Mouse (Mus musculus) embryonic facial prominence, embryonic 13.5 days (tissue): ENCODE measurements around the gene Hnf1a. TPM values are rescaled to one million over a fixed set of nuclear protein-coding genes. Genes with fewer than 3 reads are reported as not detected.
A peak's percentile ranks its signal among the peaks of the same experiment; 100 is the strongest.
"Not testable (repeated sequence)": the region's sequence is repeated elsewhere in the genome, so short reads cannot be mapped to it uniquely, and the experiment has no call there.

ENCODE experiments used
- ATAC-seq: fragments of 200-750 bp; cut with Nextera tagmentation; 2 replicates; pipeline ENCODE4 v1.8.0; 2017; ENCODE audit warnings: low read depth; ENCODE audit not compliant: insufficient number of reproducible peaks, insufficient read depth, low FRiP score, low TSS enrichment
- H3K27ac ChIP-seq: fragments of 300-500 bp; sonication (generic); 2 replicates; pipeline ENCODE4 v1.5.1; 2015; ENCODE audit warnings: moderate library complexity, mild to moderate bottlenecking, inconsistent platforms
- H3K27me3 ChIP-seq: fragments of 300-500 bp; sonication (generic); 2 replicates; pipeline ENCODE4 v1.6.1; 2015; ENCODE audit warnings: mild to moderate bottlenecking, inconsistent platforms
- H3K36me3 ChIP-seq: fragments of 300-500 bp; sonication (generic); 2 replicates; pipeline ENCODE4 v1.6.1; 2015; ENCODE audit warnings: mild to moderate bottlenecking, inconsistent platforms
- H3K4me1 ChIP-seq: fragments of 300-500 bp; sonication (generic); 2 replicates; pipeline ENCODE4 v1.6.1; 2015; ENCODE audit warnings: inconsistent platforms
- H3K4me2 ChIP-seq: fragments of 300-500 bp; sonication (generic); 2 replicates; pipeline ENCODE4 v1.6.1; 2015; ENCODE audit warnings: moderate library complexity, mild to moderate bottlenecking, inconsistent platforms
- H3K4me3 ChIP-seq: fragments of 300-500 bp; sonication (generic); 2 replicates; pipeline ENCODE4 v1.5.1; 2015; ENCODE audit warnings: mild to moderate bottlenecking, inconsistent platforms
- H3K9ac ChIP-seq: fragments of 300-500 bp; sonication (generic); 2 replicates; pipeline ENCODE4 v1.6.1; 2015; ENCODE audit warnings: mild to moderate bottlenecking, inconsistent platforms
- H3K9me3 ChIP-seq: fragments of 300-500 bp; sonication (generic); 2 replicates; pipeline ENCODE4 v1.6.1; 2016; ENCODE audit warnings: inconsistent platforms
- WGBS: fragments of 180-500 bp; shearing (Covaris S2); methylation state at CpG from one replicate; pipeline ENCODE4 v1.1.7; 2015; ENCODE audit warnings: mixed read lengths; 5-methylcytosine and 5-hydroxymethylcytosine counted together
- polyA plus RNA-seq: library from polyadenylated mRNA; unstranded; fragments of >200 nt; fragmentation: Nextera tagmentation; extraction: Ambion mirVana; gene quantifications from 2 replicates; pipeline ENCODE4 v1.2.1, GENCODE M21; 2015

Hnf1a gene
- polyA plus RNA-seq, 1 experiment from 2014 or later = not detected

DNA sequence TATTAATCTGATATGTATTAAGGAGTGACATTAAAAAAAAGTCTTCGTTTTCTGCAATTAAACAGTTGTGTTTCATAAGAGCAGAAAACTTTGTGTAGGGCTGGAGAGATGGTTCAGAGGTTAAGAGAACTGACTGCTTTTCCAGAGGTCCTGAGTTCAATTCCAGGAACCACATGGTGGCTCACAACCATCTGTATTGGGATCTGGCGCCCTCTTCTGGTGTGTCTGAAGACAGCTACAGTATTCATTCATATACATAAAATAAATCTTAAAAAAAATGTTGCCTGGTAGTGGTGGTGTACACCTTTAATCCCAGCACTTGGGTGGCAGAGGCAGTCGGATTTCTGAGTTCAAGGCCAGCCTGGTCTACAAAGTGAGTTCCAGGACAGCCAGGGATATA, 29.8 kb downstream of the Hnf1a start:
- H3K9ac ChIP-seq, H3K27me3 ChIP-seq, H3K9me3 ChIP-seq, H3K36me3 ChIP-seq, H3K27ac ChIP-seq, H3K4me1 ChIP-seq, ATAC-seq: not testable (repeated sequence)
- 54% methylated on average over 3 of the region's 3 CpGs for WGBS
- Histone ChIP-seq H3K4me3 (peak overlapping the region; percentile 72; the same call in 1 of the 2 replicates), H3K4me2 (peak overlapping the region; percentile 71; the same call in 1 of the 2 replicates)

DNA sequence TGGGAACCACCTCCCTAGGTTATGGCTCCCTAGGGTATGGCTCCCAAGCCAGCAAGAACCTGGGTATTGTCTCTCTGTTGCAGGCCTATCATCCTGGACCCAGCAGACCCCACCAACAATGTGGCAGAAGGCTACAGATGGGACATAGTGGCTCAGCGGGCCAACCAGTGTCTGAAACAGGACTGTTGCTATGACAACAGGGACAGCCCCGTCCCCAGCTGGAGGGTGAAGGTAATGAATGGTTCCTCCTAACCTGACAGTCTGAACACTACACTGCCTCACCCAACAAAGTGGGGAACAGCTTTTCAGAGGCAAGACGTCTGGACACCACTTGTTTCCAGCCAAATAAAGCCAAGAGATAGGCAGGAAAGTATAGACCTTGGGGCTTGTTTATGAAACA, 35.1 kb downstream of the Hnf1a start:
- no peaks in the 10 kb centered on the region for H3K27me3 ChIP-seq
- no peaks in the 10 kb centered on the region for H3K4me1 ChIP-seq
- H3K27ac ChIP-seq = no peak overlapping the region
- peaks cover 5% of the 10 kb centered on the region; the same call in 1 of the 2 replicates for H3K9me3 ChIP-seq
- no peak overlapping the region for H3K4me3 ChIP-seq
- no peak overlapping the region for H3K4me2 ChIP-seq
- H3K36me3 ChIP-seq = no peaks in the 10 kb centered on the region
- ATAC-seq = no peak
- 36% methylated on average over 3 of the region's 3 CpGs for WGBS
- H3K9ac ChIP-seq = no peak overlapping the region

DNA sequence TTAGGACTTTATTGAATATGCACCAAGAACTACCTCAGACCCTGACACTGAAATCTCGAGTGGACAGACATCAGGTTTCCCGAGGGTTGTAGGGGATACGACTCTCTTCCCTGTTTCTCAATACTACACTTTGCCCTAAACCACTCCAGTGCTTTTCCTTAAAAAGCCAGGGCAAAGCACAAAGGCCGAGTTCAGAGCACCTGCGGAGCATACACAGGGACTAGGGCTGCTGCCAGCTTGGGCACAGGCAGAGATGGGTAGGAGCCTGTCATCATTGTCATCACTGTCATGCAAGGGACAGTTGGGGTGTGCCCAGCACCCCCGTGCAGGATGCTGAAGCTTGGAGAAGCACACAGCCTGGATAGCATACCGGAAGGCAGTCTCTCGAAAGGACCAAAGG, 37.7 kb downstream of the Hnf1a start:
- H3K27ac ChIP-seq = no peak overlapping the region
- H3K4me1 ChIP-seq = no peaks in the 10 kb centered on the region
- H3K4me3 ChIP-seq = no peak overlapping the region
- no peak for ATAC-seq
- H3K9me3 ChIP-seq = no peaks in the 10 kb centered on the region
- H3K27me3 ChIP-seq = no peaks in the 10 kb centered on the region
- WGBS = 79% methylated on average over 8 of the region's 8 CpGs
- H3K36me3 ChIP-seq = no peaks in the 10 kb centered on the region
- H3K4me2 ChIP-seq = no peak overlapping the region
- H3K9ac ChIP-seq = no peak overlapping the region

DNA sequence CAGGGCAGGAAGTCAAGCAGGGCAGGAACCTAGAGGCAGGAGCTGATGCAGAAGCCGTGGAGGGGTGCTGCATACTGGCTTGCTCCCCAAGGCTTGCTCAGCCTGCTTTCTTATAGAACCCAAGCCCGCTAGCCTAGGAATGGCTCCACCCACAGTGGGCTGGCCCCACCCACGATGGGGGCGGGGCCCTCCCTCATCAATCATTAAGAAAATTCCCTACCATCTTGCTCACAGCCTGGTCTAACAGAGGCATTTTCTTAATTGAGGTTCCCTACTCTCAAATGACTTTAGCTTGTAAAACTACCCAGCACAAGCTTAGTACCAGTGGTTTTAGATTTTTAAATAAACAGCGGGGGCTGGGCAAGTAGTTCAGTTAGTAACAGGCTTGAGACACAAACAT, 39.3 kb downstream of the Hnf1a start:
- no peaks in the 10 kb centered on the region for H3K36me3 ChIP-seq
- no peak for ATAC-seq
- H3K27ac ChIP-seq = no peak overlapping the region
- H3K9me3 ChIP-seq = no peaks in the 10 kb centered on the region
- WGBS = 47% methylated on average over 5 of the region's 5 CpGs
- H3K4me2 ChIP-seq = no peak overlapping the region
- no peaks in the 10 kb centered on the region for H3K27me3 ChIP-seq
- H3K4me1 ChIP-seq = no peaks in the 10 kb centered on the region
- no peak overlapping the region for H3K9ac ChIP-seq
- H3K4me3 ChIP-seq = no peak overlapping the region

DNA sequence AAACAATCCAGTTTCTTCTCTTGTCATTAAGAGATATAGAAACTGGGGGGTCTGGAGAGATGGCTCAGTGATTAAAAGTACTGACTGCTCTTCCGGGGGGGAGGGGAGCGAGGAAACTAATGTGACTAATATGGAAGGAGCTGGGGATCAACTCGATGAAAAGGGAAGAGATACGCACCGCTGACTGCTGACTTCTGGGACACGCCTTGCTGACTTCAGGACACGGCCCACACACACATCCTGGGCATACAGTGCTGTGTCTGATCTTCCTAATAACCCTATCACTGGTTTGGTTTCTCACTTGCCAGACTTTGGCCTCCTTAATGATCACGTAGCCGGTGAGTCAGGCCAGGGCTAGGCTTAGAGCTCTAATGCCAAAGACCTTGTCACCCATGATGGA, 44.1 kb downstream of the Hnf1a start:
- ATAC-seq = no peak
- H3K36me3 ChIP-seq = no peaks in the 10 kb centered on the region
- no peaks in the 10 kb centered on the region for H3K27me3 ChIP-seq
- no peak overlapping the region for H3K4me2 ChIP-seq
- 84% methylated on average over 9 of the region's 9 CpGs for WGBS
- H3K4me1 ChIP-seq = 0 out of 2 replicates have a peak, but pooled peaks cover 12% of the 10 kb centered on the region
- no peak overlapping the region for H3K4me3 ChIP-seq
- no peak overlapping the region for H3K27ac ChIP-seq
- no peak overlapping the region for H3K9ac ChIP-seq
- no peaks in the 10 kb centered on the region for H3K9me3 ChIP-seq

DNA sequence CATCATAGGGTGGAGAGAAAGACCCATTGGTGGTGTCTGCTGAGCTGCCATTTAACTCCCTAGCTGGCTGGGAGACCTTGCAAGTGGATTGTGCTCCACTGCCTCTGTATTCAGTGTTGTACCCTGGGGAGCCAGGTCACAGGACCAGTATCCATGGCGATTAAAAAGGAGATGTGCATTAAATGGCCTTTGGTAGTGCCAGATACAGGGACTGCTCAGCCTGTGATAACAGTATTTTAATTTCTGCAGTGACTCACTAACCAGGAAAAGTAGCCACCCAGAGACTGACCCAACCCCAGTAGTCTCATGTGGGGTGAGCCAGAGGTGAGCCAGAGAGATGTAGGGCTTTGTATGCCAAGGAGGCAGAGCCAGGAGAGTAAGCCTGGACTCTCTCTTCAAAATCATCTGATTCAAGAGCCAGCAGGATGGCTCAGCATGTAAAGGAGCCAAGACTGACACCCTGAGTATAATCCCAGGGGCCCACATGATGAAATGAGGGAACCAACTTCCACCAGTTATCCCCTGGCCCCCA, 44.7 kb downstream of the Hnf1a start:
- no peak for ATAC-seq
- 76% methylated on average over 1 of the region's 1 CpGs for WGBS

DNA sequence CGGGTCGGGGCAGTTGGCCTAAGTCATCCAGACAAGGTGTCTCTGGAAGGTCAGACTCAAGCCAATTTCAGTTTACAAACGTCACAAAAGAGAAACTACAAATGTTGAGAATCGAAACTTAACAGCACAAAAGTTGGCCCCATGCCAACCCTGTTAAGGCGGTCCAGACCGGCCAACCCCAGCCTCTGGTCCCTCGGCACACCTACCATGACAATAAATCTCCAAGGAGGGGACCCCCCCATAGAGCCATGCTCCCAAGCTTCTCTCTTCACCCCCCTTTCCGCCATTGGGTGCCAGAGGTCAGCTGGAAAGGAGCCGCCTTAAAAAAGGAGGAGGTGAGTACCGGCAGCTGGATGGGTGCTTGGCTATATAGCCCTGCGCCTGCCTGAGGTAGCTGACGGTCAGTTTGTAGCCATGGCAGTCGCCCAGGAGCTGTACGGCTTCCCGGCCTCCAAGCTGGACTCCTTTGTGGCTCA, 47.9 kb downstream of the Hnf1a start, which contains the start of gene Oasl1:
Gene Oasl1 (plus strand): TSS at position 243 of the 476 bp plus-strand sequence.
- Histone ChIP-seq H3K4me3 (peak within 1 kb of the TSS; percentile 17), H3K27ac (0 out of 2 replicates have a peak within 1 kb of the TSS, but pooled peaks have one; percentile 4), H3K4me1 (0 out of 2 replicates have a peak, but pooled peaks cover 12% of the 10 kb centered on the region), H3K4me2 (peak within 1 kb of the TSS; percentile 51), H3K36me3 (no peaks in the 10 kb centered on the region), H3K9ac (peak within 1 kb of the TSS; percentile 41; the same call in 1 of the 2 replicates), H3K27me3 (no peaks in the 10 kb centered on the region), H3K9me3 (no peaks in the 10 kb centered on the region)
- 47% methylated on average over 15 of the region's 15 CpGs for WGBS
- ATAC-seq = no peak

More for the DNA sequence above, 44.7 kb downstream of the Hnf1a start:
- H3K4me3 ChIP-seq = no peak overlapping the region
- H3K4me1 ChIP-seq = 0 out of 2 replicates have a peak, but pooled peaks cover 12% of the 10 kb centered on the region
- no peak overlapping the region for H3K27ac ChIP-seq
- no peak overlapping the region for H3K9ac ChIP-seq
- no peak overlapping the region for H3K4me2 ChIP-seq
- no peaks in the 10 kb centered on the region for H3K36me3 ChIP-seq
- H3K9me3 ChIP-seq = no peaks in the 10 kb centered on the region
- no peaks in the 10 kb centered on the region for H3K27me3 ChIP-seq

DNA sequence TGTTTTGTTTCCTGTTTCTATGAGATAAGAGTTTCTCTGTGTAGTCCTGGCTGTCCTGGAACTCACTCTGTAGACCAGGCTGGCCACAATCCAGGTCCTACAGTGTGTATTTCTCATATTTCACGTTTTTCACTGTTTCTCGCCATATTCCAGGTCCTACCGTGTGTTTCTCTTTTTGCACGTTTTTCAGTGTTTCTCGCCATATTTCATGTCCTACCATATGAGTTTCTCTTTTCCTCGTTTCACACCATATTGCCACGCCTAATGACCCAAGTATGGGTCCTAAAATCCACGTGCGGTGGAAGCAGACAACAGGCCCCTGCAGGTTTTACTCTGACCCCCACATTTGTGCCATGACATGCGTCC, 48.5 kb downstream of the Hnf1a start:
- Histone ChIP-seq H3K4me3 (no peak overlapping the region), H3K9ac (no peak overlapping the region), H3K27ac (no peak overlapping the region), H3K4me2 (no peak overlapping the region), H3K36me3 (no peaks in the 10 kb centered on the region), H3K4me1 (0 out of 2 replicates have a peak, but pooled peaks cover 12% of the 10 kb centered on the region), H3K27me3 (no peaks in the 10 kb centered on the region), H3K9me3 (no peaks in the 10 kb centered on the region)
- 60% methylated on average over 10 of the region's 10 CpGs for whole genome bisulfite sequencing
- ATAC-seq = no peak

DNA sequence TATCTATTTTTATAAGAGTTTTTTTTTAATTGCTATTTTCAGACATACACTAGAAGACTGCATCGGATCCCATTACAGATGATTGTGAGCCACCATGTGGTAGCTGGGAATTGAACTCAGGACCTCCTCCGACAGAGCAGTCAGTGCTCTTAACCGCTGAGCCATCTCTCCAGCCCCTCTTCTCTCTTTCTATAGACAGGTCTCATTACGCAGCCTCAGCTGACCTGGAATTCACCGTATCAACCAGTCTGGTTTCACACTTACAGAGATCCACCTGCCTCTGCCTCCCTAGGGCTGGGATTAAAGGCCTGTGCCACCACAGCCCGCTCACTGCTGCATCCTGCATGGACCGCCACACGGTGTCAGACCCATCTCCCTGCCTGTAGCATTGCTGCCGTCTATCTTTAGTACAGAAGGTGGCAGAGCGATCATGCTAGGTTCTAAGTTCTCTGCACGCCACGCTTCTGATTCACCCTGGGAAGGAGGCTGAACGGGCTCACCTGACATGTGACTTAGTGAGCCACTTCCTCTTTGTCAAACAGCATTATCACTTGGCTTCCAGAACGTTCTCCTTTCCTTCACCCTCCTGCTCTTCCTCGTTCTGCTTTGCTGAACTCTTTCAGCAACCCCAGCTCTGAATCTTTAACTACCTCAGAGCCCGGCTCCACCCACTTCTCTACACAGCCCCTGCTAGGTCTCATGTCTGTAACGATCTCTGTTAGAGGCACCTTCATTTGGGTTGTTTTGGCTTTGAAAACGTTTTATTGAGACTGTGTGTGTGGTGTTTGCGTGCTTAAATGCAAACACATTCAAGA, 49.1 kb downstream of the Hnf1a start:
- Histone ChIP-seq H3K27me3 (no peaks in the 10 kb centered on the region), H3K4me1 (0 out of 2 replicates have a peak, but pooled peaks cover 12% of the 10 kb centered on the region), H3K9me3 (no peaks in the 10 kb centered on the region), H3K27ac (no peak overlapping the region), H3K36me3 (no peaks in the 10 kb centered on the region), H3K9ac (no peak overlapping the region), H3K4me3 (no peak overlapping the region), H3K4me2 (no peak overlapping the region)
- no peak for ATAC-seq
- 73% methylated on average over 19 of the region's 19 CpGs for WGBS

DNA sequence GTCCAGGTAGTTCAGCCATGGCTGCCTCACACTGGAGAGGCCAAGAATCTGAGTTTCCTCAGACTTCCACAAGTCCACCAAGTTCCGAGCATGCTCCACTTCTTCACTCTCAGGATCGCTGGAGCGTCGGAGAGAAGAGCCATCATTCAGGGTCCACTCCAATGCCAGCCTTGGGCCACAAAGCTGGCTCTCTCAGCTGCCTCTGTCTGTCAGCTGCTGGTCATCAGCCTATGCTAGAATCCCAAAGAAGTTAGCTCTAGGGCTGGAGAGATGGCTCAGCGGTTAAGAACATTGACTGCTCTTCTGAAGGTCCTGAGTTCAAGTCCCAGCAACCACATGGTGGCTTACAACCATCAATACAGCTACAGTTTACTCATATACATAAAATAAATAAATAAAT, 53.5 kb downstream of the Hnf1a start:
- not testable (repeated sequence) for H3K4me3 ChIP-seq, H3K27ac ChIP-seq, H3K4me2 ChIP-seq, H3K9ac ChIP-seq, H3K27me3 ChIP-seq, H3K9me3 ChIP-seq, H3K36me3 ChIP-seq, ATAC-seq
- 90% methylated on average over 5 of the region's 5 CpGs for WGBS
- H3K4me1 ChIP-seq = 0 out of 2 replicates have a peak, but pooled peaks cover 12% of the 10 kb centered on the region

DNA sequence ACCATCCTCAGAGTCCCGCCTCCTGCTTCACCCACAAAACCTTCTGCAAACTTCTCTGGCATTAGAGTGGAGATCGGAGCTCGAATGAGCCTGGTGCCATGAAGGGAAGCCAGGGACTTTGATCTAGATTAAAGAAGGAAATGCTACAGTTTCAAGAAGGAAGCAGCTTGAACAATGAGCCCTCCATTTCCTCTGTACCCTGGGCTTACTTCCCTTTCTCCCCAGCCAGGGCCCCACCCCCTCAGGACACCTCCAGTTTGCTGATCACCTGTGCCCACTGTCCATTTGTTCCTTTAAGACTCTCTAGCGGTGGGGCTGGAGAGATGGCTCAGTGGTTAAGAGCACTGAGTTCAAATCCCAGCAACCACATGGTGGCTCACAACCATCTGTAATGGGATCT, 54.1 kb downstream of the Hnf1a start:
- H3K9ac ChIP-seq = no peak overlapping the region
- H3K27ac ChIP-seq = no peak overlapping the region
- H3K4me3 ChIP-seq = no peak overlapping the region
- H3K27me3 ChIP-seq = no peaks in the 10 kb centered on the region
- no peaks in the 10 kb centered on the region for H3K36me3 ChIP-seq
- H3K4me1 ChIP-seq = 0 out of 2 replicates have a peak, but pooled peaks cover 7% of the 10 kb centered on the region
- 80% methylated on average over 4 of the region's 4 CpGs for WGBS
- no peak overlapping the region for H3K4me2 ChIP-seq
- no peak for ATAC-seq
- no peaks in the 10 kb centered on the region for H3K9me3 ChIP-seq

DNA sequence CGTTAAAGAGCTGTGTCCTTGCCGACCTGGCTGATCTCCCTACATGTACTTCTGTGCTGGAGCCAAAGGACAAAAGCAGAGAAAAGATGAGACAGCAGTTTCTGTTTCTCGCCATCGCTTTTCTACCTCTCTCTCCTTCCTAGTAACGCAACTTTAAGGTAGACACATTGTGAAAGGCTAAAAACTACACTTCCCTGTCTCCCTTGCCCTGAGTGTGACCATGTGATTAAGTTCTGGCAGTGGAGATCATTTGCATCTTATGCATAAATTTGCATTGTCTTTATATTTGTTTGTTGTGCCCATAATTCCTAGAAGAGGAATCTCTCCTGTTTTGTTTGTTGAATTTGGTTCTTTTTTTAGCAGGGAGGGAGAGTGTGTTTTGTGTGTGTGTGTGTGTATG, 55.0 kb downstream of the Hnf1a start:
- Histone ChIP-seq H3K4me3 (no peak overlapping the region), H3K36me3 (no peaks in the 10 kb centered on the region), H3K9ac (no peak overlapping the region), H3K27ac (no peak overlapping the region), H3K4me2 (no peak overlapping the region), H3K9me3 (no peaks in the 10 kb centered on the region), H3K4me1 (0 out of 2 replicates have a peak, but pooled peaks cover 7% of the 10 kb centered on the region), H3K27me3 (no peaks in the 10 kb centered on the region)
- WGBS = 75% methylated on average over 5 of the region's 5 CpGs
- no peak for ATAC-seq
